Mouse (Mus musculus): Measurements from ENCODE around the gene Tasp1.
A peak's percentile ranks its signal among the peaks of the same experiment; 100 is the strongest.
"Not testable (repeated sequence)": the region's sequence is repeated elsewhere in the genome, so short reads cannot be mapped to it uniquely, and the experiment has no call there.

The Tasp1 gene

DNA sequence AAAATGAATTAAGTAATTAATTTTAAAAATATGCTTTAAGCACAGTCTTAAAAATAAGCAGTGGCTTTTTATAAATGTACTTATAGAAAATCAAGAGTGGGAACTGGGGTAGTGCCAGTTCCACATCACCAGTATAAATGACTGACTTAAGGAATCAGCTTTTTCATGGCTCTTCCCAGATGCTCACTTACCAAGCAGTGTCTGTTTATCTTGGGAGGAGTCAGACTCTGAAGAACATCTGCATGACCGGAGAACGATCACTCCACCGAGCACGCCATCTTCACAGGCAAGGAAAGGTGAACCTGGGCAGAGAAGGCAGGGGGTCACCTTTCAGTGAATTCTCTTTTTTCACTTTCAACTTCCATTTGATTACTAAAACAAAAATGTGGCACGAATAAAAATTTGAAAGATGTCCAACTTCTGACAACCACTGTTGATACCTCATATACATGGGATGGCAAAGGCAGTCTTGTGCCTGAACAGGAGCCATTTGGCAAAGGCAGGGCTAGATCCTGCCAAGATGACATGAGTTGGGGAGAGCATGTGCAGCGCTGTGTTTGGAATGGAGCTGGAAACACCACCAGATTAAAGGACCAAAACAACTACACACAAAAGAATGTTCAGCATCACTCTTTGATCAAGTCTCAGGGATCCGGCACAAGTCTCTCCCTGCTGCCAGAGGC lies 182.9 kb downstream of the Tasp1 start:
- peak; percentile 29 for DNase-seq (ENCODE audit: low spot score)

- no peak for DNase-seq (ENCODE audit: low spot score)
Observed at GRCm38 (mm10) chr2:139878052-139878621, 188.5 kb downstream of the Tasp1 start.

GRCm38 (mm10) chr2:139875876-139876275 lies 190.7 kb downstream of the Tasp1 start:
- DNase-seq (ENCODE audit: low spot score): no peak

DNA sequence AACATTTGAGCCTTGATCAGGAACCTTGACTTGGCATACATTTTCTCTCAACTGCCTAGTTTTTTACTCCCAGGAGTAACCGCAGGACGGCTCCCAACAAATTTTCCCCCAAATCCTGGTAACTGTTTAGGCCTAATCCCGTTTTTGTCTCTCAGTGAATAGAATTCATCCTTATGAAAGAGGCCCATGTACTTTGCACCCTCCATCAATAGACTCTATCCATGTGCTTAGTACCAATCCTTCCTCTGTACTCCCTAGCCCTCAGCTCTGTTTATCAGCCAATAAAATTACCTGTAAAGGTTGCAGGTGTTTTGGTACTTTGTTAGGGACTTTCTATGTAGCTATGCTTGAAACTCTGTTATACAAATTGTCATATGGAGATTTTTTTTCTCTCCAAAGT lies 192.4 kb downstream of the Tasp1 start:
- DNase-seq (ENCODE audit: low spot score): no peak

DNA sequence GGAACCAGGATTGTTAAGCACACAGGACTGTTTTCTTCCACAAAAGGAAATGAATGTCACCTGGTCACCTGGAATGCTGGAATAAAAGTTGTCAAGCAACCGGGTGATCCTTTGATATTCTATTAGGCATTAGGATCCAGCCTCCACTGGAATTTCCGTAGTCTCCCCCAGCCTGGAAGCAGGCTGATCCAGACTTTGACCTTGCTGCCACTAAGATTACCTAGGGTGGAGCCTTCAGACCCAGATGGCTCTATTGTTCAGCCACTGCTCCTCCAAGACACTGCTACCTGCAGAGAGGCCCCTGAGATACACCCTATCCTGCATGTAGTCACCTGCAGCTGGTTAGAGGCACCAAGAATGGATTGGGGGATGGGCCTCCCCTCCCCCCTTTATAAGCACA lies 192.8 kb downstream of the Tasp1 start:
- DNase-seq (ENCODE audit: low spot score): no peak

DNA sequence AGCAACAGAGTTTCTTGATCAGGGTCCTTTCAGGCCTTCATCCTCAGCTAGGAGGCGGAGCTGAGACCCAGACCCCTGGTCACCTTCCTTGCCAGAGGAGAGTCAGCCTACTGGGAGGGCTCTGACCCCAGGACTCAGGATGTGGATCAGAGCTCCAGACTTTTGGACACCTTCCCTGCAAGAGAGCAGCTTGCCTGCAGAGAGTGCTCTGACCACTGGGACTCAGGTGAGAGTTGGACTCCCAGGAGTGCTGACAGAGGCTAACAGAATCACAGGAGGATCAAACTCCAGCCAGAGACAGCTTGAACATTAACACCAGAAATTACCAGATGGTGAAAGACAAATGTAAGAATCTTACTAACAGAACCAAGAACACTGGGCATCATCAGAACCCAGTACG lies 197.5 kb downstream of the Tasp1 start:
- not testable (repeated sequence) for DNase-seq (ENCODE audit: low spot score)

DNA sequence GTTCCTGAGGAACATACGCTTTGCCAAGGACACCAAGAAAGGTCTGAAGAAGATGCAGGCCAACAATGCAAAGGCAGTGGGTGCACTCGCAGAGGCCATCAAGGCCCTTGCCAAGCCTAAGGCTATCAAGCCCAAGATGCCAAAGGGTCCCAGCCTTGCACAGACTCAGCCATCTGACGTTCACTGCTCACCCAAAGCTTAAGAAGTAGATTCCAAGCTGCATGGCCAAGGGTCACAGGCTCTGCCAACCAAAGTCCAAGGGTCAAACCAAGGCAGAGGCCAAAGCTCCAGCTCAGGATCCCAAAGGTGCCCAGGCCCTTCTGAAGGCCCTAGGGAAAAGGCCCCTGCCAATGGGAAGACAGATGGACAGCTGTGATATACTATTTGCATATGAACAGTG lies 203.2 kb downstream of the Tasp1 start:
- DNase-seq (ENCODE audit: low spot score): not testable (repeated sequence)

GRCm38 (mm10) chr2:139860133-139860494 lies 206.5 kb downstream of the Tasp1 start:
- no peak for DNase-seq (ENCODE audit: low spot score)

GRCm38 (mm10) chr2:139859424-139860132 lies 207.0 kb downstream of the Tasp1 start:
- DNase-seq (ENCODE audit: low spot score): no peak

GRCm38 (mm10) chr2:139849621-139850020 lies 217.0 kb downstream of the Tasp1 start:
- DNase-seq (ENCODE audit: low spot score): no peak

DNA sequence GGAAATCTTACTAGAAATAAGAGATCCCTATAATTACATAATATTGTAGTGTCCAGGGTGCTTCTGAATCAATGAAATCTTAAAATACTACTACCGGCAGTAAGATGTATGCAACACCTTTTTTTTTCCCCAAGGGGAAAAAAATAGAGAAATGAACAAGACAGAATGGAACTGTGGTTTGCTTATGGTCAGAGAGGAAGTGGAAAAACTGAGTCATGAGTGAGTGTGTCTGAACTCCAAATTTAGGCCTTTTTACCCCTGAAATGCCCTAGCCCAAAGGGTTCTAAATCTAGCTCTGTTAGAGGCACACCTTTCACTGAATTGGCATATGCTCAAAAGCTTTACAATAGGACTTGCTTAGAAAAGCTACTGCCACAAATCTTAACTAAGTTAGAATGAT lies 225.2 kb downstream of the Tasp1 start:
- no peak for DNase-seq (ENCODE audit: low spot score)

- DNase-seq (ENCODE audit: low spot score): no peak
Observed at GRCm38 (mm10) chr2:139840941-139841340, 225.7 kb downstream of the Tasp1 start.

GRCm38 (mm10) chr2:139821589-139822378 lies 244.8 kb downstream of the Tasp1 start:
- no peak for DNase-seq (ENCODE audit: low spot score)

GRCm38 (mm10) chr2:139817275-139817674 lies 249.3 kb downstream of the Tasp1 start:
- no peak for DNase-seq (ENCODE audit: low spot score)

DNA sequence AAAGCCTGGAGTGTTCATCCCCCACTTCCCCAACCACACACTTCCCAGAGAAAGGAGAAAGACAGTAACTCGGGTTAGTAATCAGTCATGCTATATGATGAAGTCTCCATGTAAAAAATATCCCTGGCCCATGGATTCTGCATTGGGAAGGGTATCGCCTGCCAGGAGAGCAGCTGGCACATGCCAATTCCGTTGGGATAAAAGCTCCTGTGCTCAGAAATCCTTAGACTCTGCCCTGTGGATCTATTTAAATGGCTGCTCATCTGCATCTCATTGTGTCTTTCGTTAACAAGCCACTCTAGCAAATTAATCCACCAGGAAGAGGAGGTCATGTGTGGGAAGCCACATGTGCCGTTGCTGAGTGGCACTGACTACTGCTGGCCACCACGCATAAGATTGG lies 258.7 kb downstream of the Tasp1 start:
- no peak for DNase-seq (ENCODE audit: low spot score)

DNA sequence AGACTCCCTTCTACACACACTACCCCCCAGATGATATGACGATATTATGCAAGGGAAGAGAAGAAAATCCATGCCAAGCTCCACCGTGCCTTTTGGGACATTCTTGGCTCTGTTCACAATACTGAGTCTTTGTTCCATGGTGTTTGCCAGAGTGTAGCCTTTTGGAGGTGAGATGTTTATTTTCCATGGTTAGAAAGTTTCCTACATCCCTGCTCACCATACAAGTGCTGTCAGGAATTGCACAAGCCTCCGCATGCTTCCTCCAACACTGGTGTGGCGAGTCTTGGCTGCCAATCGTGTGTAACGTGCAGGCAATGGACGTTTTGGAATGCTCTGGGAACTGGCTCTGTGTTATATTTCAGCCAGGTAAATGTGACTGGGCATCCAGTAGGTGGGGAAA lies 262.6 kb downstream of the Tasp1 start:
- DNase-seq (ENCODE audit: low spot score): no peak

GRCm38 (mm10) chr2:139792345-139793120 lies 274.1 kb downstream of the Tasp1 start:
- DNase-seq (ENCODE audit: low spot score): no peak

DNA sequence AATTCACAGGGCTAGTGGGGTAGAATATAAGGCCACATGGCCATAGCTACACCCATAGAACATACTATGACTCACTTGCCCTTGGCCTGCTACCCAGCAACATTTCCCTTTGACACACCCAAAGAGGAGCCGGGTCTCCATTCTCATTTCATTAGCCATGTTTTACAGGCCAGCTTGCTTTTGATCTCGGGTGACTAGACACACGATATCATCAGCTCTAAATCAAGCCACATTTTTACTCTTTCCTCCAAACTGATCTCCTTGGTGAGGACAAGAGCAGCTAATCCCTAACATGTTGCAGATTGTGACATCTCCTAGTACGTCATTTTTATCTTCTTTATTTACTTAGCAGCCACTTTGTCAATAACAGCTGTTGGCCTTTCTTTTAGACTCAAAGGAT lies 277.9 kb downstream of the Tasp1 start:
- no peak for DNase-seq (ENCODE audit: low spot score)

- DNase-seq (ENCODE audit: low spot score): no peak
Observed at GRCm38 (mm10) chr2:139784946-139785345, 281.7 kb downstream of the Tasp1 start.

DNA sequence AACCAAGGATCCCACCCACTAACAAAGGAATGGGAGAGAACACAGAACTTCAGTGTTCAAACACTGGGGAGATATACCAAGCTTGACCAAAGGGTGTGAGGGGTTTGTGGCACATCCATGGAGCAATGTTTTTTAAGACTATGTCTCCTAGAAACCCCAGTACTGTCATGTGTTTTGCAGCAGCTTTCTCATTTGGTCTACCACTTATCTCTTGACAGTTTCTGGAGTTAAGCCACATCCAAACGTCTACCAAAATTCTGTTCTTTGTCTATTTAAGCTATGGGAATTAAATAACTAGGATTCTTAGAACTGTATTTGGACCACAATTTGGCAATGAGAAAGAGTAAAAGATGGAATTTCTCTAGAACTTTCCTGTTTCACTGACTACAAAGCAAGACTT lies 282.1 kb downstream of the Tasp1 start:
- DNase-seq (ENCODE audit: low spot score): no peak
